Mouse (Mus musculus): Measurements from ENCODE around the gene Gm4353. TPM values are rescaled to one million over a fixed set of nuclear protein-coding genes. Genes with fewer than 3 reads are reported as not detected.
"Not testable (repeated sequence)": the region's sequence is repeated elsewhere in the genome, so short reads cannot be mapped to it uniquely, and the experiment has no call there.

The Gm4353 gene
- polyA plus RNA-seq (2015; fragmentation: Nextera tagmentation; extraction: Ambion mirVana): 0.51 and 1.2 TPM in 2 replicates

GRCm38 (mm10) chr7:116084366-116084765, at the start of gene Gm4353:
Gene Gm4353 (minus strand): TSS chr7:116084635.
- not testable (repeated sequence) for H3K9me3 ChIP-seq; H3K9ac ChIP-seq; H3K27me3 ChIP-seq; H3K4me1 ChIP-seq; H3K4me2 ChIP-seq; ATAC-seq (ENCODE audit: insufficient number of reproducible peaks, low FRiP score, low TSS enrichment, low read depth); H3K4me3 ChIP-seq; H3K27ac ChIP-seq; H3K36me3 ChIP-seq
- 96% methylated on average over 11 of the region's 11 CpGs for WGBS

- H3K4me1 ChIP-seq: peaks cover 8% of the 10 kb centered on the region; the same call in 1 of the 2 replicates
- H3K4me3 ChIP-seq: no peak overlapping the region
- WGBS: 7% methylated on average over 5 of the region's 5 CpGs
- H3K27ac ChIP-seq: no peak overlapping the region
- no peaks in the 10 kb centered on the region for H3K27me3 ChIP-seq
- no peak overlapping the region for H3K9ac ChIP-seq
- no peak overlapping the region for H3K4me2 ChIP-seq
- no peaks in the 10 kb centered on the region for H3K9me3 ChIP-seq
- H3K36me3 ChIP-seq: no peaks in the 10 kb centered on the region
- no peak for ATAC-seq (ENCODE audit: insufficient number of reproducible peaks, low FRiP score, low TSS enrichment, low read depth)
Measured at GRCm38 (mm10) chr7:116132078-116132477, 47.6 kb upstream of the Gm4353 start.

GRCm38 (mm10) chr7:116131390-116131789, 47.0 kb upstream of the Gm4353 start:
- no peak overlapping the region for H3K27ac ChIP-seq
- H3K4me3 ChIP-seq: no peak overlapping the region
- peaks cover 8% of the 10 kb centered on the region; the same call in 1 of the 2 replicates for H3K4me1 ChIP-seq
- no peak for ATAC-seq (ENCODE audit: insufficient number of reproducible peaks, low FRiP score, low TSS enrichment, low read depth)
- no peak overlapping the region for H3K9ac ChIP-seq
- 24% methylated on average over 4 of the region's 4 CpGs for WGBS
- H3K9me3 ChIP-seq: no peaks in the 10 kb centered on the region
- H3K36me3 ChIP-seq: no peaks in the 10 kb centered on the region
- no peaks in the 10 kb centered on the region for H3K27me3 ChIP-seq
- no peak overlapping the region for H3K4me2 ChIP-seq

- Histone ChIP-seq H3K27ac (no peak overlapping the region), H3K4me2 (no peak overlapping the region), H3K9ac (no peak overlapping the region), H3K27me3 (no peaks in the 10 kb centered on the region), H3K9me3 (no peaks in the 10 kb centered on the region), H3K4me3 (no peak overlapping the region), H3K36me3 (no peaks in the 10 kb centered on the region), H3K4me1 (peaks cover 16% of the 10 kb centered on the region; the same call in 1 of the 2 replicates)
- 83% methylated on average over 10 of the region's 10 CpGs for WGBS
- no peak for ATAC-seq (ENCODE audit: insufficient number of reproducible peaks, low FRiP score, low TSS enrichment, low read depth)
Measured at GRCm38 (mm10) chr7:116129374-116129773, 44.9 kb upstream of the Gm4353 start.

GRCm38 (mm10) chr7:116128286-116128685, 43.9 kb upstream of the Gm4353 start:
- Histone ChIP-seq H3K4me1 (peaks cover 22% of the 10 kb centered on the region), H3K9me3 (no peaks in the 10 kb centered on the region), H3K4me2 (no peak overlapping the region), H3K36me3 (no peaks in the 10 kb centered on the region), H3K27ac (no peak overlapping the region), H3K9ac (no peak overlapping the region), H3K4me3 (no peak overlapping the region), H3K27me3 (no peaks in the 10 kb centered on the region)
- 91% methylated on average over 8 of the region's 8 CpGs for WGBS
- ATAC-seq (ENCODE audit: insufficient number of reproducible peaks, low FRiP score, low TSS enrichment, low read depth): no peak

GRCm38 (mm10) chr7:116127052-116127451, 42.6 kb upstream of the Gm4353 start:
- ATAC-seq (ENCODE audit: insufficient number of reproducible peaks, low FRiP score, low TSS enrichment, low read depth): no peak
- H3K27ac ChIP-seq: no peak overlapping the region

GRCm38 (mm10) chr7:116125671-116126070, 41.2 kb upstream of the Gm4353 start:
- Histone ChIP-seq H3K4me2 (no peak overlapping the region), H3K4me3 (no peak overlapping the region), H3K27me3 (no peaks in the 10 kb centered on the region), H3K9me3 (no peaks in the 10 kb centered on the region), H3K27ac (no peak overlapping the region), H3K9ac (no peak overlapping the region), H3K4me1 (peaks cover 25% of the 10 kb centered on the region), H3K36me3 (no peaks in the 10 kb centered on the region)
- ATAC-seq (ENCODE audit: insufficient number of reproducible peaks, low FRiP score, low TSS enrichment, low read depth): no peak
- WGBS: 52% methylated on average over 7 of the region's 7 CpGs

More at GRCm38 (mm10) chr7:116127052-116127451, 42.6 kb upstream of the Gm4353 start:
- H3K9ac ChIP-seq: no peak overlapping the region
- no peaks in the 10 kb centered on the region for H3K9me3 ChIP-seq
- H3K4me2 ChIP-seq: no peak overlapping the region
- H3K27me3 ChIP-seq: no peaks in the 10 kb centered on the region
- H3K36me3 ChIP-seq: no peaks in the 10 kb centered on the region
- H3K4me1 ChIP-seq: peaks cover 23% of the 10 kb centered on the region
- WGBS: 77% methylated on average over 2 of the region's 2 CpGs
- no peak overlapping the region for H3K4me3 ChIP-seq

DNA sequence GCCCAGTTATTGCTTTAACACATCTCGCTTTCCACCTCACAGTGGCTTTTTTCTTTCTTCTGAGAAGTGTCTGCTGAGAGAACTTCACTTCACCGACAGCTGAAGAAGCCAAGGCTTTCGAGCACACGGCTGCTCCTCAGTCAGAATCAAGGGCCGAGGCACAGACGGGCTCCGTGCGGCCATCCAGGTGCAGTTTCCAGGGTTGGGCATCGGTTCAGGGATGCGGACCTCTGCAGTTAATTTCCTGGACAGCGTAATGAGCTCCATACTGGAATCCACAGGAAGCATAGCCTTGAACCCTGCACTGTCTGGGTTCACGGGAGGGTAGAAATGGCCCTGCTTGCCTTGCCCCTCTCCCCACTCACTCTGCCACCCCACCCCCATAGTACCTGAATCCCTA, 39.6 kb upstream of the Gm4353 start:
- ATAC-seq (ENCODE audit: insufficient number of reproducible peaks, low FRiP score, low TSS enrichment, low read depth): no peak
- H3K4me1 ChIP-seq: peaks cover 25% of the 10 kb centered on the region
- H3K4me3 ChIP-seq: no peak overlapping the region
- no peaks in the 10 kb centered on the region for H3K27me3 ChIP-seq
- 55% methylated on average over 12 of the region's 12 CpGs for WGBS
- no peak overlapping the region for H3K9ac ChIP-seq
- no peak overlapping the region for H3K4me2 ChIP-seq
- H3K36me3 ChIP-seq: no peaks in the 10 kb centered on the region
- H3K27ac ChIP-seq: peak overlapping the region; percentile 73
- no peaks in the 10 kb centered on the region for H3K9me3 ChIP-seq

GRCm38 (mm10) chr7:116123597-116123985, 39.2 kb upstream of the Gm4353 start:
- ATAC-seq (ENCODE audit: insufficient number of reproducible peaks, low FRiP score, low TSS enrichment, low read depth): no peak
- Histone ChIP-seq H3K4me1 (peaks cover 25% of the 10 kb centered on the region), H3K4me3 (no peak overlapping the region), H3K27ac (peak overlapping the region; percentile 73), H3K4me2 (no peak overlapping the region), H3K36me3 (no peaks in the 10 kb centered on the region), H3K9ac (no peak overlapping the region), H3K9me3 (no peaks in the 10 kb centered on the region), H3K27me3 (no peaks in the 10 kb centered on the region)
- WGBS: 45% methylated on average over 2 of the region's 2 CpGs

DNA sequence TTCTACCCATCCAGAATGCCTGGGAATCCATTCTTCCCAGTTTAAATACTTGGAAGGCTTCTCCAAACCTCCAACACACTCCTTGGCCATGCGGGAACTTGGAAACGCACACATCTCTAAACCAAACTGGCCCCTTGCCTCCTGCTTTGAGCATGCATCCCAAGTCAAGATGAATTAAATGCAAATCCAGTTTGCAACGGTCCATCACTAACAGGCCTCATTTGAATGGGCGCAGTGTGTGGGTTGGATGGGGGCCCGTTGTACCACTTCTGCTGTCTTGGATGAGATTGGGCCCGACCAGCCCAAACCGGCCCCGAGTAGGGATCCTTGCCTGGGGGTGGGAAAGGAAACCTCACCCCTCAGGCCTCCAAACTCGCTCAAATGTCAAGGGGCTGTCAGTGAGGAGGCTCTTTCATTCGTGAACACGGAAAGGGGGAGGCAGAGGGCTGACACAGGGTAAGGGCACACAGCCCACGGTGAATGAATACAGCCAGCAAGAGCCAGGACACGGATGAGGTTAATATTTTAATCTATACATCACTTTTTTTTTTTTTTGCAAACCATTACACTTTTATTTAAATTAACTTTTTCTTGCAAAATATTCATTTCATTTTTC, 38.7 kb upstream of the Gm4353 start:
- no peaks in the 10 kb centered on the region for H3K27me3 ChIP-seq
- no peak overlapping the region for H3K4me3 ChIP-seq
- H3K9me3 ChIP-seq: no peaks in the 10 kb centered on the region
- no peaks in the 10 kb centered on the region for H3K36me3 ChIP-seq
- peaks cover 25% of the 10 kb centered on the region for H3K4me1 ChIP-seq
- H3K27ac ChIP-seq: peak overlapping the region; percentile 38
- peak; percentile 66; the same call in 1 of the 2 replicates for ATAC-seq (ENCODE audit: insufficient number of reproducible peaks, low FRiP score, low TSS enrichment, low read depth)
- WGBS: 60% methylated on average over 13 of the region's 13 CpGs
- H3K4me2 ChIP-seq: no peak overlapping the region
- H3K9ac ChIP-seq: no peak overlapping the region

GRCm38 (mm10) chr7:116121202-116121601, 36.8 kb upstream of the Gm4353 start:
- 77% methylated on average over 11 of the region's 11 CpGs for WGBS
- Histone ChIP-seq H3K4me2 (no peak overlapping the region), H3K36me3 (no peaks in the 10 kb centered on the region), H3K27ac (no peak overlapping the region), H3K4me3 (no peak overlapping the region), H3K9me3 (no peaks in the 10 kb centered on the region), H3K27me3 (no peaks in the 10 kb centered on the region), H3K4me1 (peaks cover 25% of the 10 kb centered on the region), H3K9ac (no peak overlapping the region)
- ATAC-seq (ENCODE audit: insufficient number of reproducible peaks, low FRiP score, low TSS enrichment, low read depth): no peak

DNA sequence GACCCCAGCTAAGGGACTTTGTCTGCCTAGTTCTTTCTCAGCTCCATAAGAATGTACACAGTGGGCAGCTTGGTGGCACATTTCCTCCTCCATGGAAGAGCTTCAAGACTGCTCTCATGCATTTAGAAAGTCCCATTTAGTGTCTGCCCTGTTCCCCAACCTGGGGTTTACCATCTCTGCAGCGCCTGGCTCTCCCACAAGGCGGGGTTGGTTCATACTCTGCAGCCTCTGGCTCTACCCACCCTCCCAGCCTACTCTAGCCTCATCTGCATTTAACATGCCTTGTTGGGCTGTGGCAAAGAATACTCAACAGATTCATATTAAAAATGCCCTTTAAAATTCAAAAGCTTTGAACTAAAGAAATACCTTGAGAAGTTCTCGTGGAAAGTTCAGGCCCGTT, 36.3 kb upstream of the Gm4353 start:
- H3K9ac ChIP-seq: no peak overlapping the region
- H3K4me2 ChIP-seq: no peak overlapping the region
- 82% methylated on average over 4 of the region's 4 CpGs for WGBS
- no peaks in the 10 kb centered on the region for H3K36me3 ChIP-seq
- H3K27ac ChIP-seq: no peak overlapping the region
- no peak overlapping the region for H3K4me3 ChIP-seq
- no peak for ATAC-seq (ENCODE audit: insufficient number of reproducible peaks, low FRiP score, low TSS enrichment, low read depth)
- no peaks in the 10 kb centered on the region for H3K27me3 ChIP-seq
- H3K4me1 ChIP-seq: peaks cover 25% of the 10 kb centered on the region
- H3K9me3 ChIP-seq: no peaks in the 10 kb centered on the region
